Mouse (Mus musculus) gastrocnemius, postnatal 14 days (tissue): Measurements from ENCODE around the gene Ascl5. TPM values are rescaled to one million over a fixed set of nuclear protein-coding genes. Genes with fewer than 3 reads are reported as not detected.
A peak's percentile ranks its signal among the peaks of the same experiment; 100 is the strongest.

Source experiments
- DNase-seq: peaks from one replicate; pipeline ENCODE4 v3.0.0; 2021; ENCODE audit warnings: mixed read lengths
- intact Hi-C: fragments of 180-260 bp; cut with DNase I; formaldehyde crosslinking; loops from one replicate; pipeline ENCODE4 v1.15.1; 2025; ENCODE audit warnings: low total_unique reads
- long read RNA-seq, 2 experiments: library from polyadenylated mRNA; stranded (forward); transcript quantifications; one replicate each; pipeline ENCODE4 v2.0.0; 2021
- total RNA-seq, 2 experiments: library from RNA; stranded (reverse); gene quantifications; 2 replicates each; pipeline ENCODE4 v1.2.3; 2021

Gene Ascl5
- total RNA-seq, result not detected
- long read RNA-seq, experiment 1, result 0 reads
- long read RNA-seq, experiment 2, result 0 reads

DNA sequence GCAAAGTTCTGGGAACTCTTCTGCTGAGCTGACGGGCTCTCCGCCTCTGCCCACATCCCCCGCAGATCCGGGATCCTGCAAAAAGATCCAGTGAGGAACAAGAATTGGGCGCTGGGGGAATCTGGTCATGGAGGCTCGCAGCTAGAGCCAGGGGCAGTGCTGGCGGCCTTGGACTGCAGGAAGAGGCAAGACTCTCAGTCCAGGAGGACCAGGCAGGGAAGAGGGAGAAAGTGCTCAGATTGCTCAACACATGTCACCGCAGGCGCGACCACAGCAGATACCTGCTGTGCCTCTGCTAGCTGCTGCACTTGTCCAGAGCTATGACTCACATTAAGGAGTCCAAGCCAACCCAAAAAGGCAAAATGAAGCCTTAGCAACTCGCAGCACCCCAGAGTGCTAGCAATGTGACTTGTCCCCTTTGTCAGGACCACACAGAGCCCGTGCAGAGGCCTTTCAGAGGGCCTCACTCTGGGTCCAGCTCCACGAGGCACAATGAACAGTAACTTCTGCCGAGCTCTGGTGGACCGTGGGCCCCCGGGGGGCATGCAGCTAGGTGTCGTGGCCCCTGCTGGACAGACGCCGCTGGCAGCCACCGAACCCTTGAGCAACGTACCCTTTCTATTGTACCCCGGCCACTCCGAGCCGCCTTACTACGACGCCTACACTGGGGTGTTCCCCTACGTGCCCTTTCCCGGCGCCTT is at the start of gene Ascl5:
Ascl5 (plus strand) TSS at position 493 of the 701 bp plus-strand sequence.
- intact Hi-C loops, result no loop called here
- DNase-seq, result no peak

DNA sequence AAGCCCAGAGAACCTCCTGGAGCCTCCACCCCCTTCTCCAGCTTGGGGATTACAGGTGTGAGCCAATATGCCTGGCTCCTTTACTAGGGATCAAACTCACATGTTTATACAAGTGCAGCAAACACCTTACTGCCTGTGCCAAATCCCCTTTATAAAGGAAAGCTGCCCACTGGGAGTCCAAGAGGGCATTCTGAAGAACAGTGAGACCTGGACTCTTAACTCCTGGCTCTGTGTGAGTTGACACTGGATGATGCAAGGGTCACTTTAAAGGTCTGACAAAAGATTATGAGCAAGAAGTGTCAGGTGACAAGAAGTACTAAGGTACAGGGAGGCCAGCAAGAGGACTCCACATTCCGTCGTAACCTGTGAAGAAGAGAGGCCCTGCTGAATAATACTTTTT is 49.2 kb upstream of the Ascl5 start:
- no peak for DNase-seq
- intact Hi-C loops, result no loop called here

DNA sequence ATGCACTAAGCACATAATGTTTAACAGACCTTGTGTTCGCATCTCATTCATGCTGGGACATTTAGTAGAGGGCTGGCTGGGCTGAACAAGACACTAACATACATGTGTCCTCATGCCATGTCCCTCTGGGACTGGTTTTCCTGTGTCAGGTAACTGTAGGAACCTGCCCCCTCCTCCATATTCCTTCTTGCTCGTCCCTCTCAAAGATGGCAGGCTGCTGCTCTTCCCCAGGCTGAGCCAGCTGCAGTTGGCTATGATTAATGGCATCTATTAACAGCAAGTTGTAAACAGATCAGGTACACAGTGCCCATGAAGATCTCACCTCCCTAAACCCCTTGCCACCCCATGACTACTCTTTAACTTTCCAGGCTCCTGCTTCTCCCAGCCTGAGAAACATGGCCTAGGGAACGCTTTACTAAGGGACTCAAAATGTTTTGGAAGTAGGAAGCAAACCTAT is 44.3 kb upstream of the Ascl5 start, which contains the start of gene Igfn1:
Igfn1 (minus strand) TSS at position 51 of the 457 bp plus-strand sequence.
- intact Hi-C loops, result no loop called here
- DNase-seq, result no peak

DNA sequence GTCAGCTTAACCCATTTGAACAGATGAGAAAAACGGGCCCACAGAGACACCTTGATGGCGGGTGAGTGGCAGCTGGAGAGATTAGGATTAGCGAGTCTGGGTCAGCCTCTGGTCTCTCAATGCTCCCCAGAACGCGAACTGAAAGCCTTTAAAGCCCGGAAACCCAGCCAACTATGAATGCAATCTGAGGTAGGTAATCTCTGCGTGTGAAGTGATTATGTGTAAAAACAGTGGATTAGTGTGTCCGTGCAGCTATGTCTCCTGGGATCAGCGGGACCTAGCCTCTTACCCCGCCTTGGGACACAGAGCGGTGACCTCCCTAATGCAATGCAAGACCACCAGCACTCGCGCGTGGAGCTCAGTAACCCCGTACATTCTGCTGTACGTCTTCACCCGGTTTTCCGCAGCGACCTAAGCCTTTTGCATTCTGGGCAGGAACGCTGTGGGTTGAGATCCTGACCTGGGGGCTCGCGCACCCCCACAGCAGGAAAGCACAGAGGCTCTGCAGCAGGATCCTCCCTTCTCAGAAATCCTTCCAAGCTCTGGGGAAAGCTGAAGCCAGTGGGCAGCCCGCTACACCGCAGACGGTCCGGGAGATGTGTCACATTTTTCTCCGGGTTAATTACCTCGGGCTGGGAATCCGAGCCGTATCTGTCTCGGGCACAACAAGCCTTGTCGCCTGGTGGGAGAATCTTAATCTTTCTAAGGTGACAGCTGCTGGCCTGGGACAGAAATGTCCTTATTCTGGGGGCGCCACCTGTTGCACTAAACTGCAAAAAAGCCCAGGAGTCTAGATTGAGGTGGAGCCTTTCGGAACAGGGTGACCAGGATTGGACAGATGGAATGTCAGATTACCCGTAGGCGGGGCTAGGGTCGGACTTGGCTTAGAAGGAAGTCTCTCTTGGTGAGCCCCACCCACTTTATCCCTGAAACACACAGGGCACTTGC is 43.1 kb upstream of the Ascl5 start, which contains the start of gene Tmem9:
Tmem9 (plus strand) TSS at position 940 of the 948 bp plus-strand sequence.
- intact Hi-C loops, result no loop called here
- DNase-seq, result peak; percentile 81

DNA sequence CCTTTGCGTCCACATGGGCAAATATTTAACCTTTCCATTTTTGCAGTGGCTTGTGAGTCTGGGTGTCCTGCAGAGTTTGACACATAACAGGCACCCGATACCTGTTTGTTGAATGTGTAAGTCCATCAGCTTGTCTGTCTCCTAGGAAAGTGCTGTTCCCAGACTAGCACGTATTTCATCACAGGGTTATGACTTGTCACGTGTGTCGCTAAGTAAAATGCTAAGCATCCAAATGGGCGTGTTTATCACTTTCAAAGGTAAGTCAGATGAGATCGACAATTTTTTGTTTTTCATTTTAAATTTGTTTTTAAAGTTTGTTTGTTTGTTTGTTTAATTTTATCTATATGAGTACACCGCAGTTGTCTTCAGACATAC is 42.5 kb upstream of the Ascl5 start:
- DNase-seq, result no peak
- intact Hi-C loops, result no loop called here

DNA sequence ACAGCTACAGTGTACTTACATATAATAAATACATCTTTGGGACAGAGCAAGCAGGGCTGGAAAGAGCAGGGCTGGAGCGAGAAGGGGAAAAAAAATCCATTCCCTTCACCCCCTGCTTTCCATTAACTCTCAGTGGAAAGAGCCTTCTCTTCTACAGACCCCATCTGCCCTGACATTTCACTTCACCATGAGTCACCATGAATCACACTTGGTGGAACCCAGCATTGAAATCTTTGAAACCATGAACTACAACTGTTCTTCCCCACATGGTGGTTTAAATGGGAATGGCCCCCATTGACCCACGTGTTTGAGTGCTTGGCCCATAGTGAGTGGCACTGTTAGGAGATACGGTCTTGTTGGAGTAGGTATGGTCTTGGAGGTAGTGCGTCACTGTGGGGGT is 40.4 kb upstream of the Ascl5 start:
- intact Hi-C loops, result no loop called here
- no peak for DNase-seq

DNA sequence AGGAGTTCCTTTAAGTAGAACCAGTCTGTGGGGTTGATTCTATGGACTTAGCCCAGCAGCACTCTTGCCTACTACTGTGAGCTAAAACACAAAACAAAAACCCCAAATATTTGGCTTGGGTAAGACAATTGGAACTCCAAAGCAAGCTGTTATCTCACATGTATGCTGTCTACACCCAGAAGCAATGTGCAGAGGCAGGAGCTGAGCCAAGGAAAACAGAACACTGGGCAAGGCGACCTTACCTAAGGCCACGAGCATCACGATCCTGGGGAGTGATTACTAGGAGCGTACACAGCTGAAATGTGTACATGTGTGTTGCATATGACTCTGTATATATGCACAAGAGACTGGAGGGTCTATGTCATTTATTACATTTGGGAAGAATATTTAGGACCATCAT is 37.1 kb upstream of the Ascl5 start:
- DNase-seq, result no peak
- intact Hi-C loops, result no loop called here

DNA sequence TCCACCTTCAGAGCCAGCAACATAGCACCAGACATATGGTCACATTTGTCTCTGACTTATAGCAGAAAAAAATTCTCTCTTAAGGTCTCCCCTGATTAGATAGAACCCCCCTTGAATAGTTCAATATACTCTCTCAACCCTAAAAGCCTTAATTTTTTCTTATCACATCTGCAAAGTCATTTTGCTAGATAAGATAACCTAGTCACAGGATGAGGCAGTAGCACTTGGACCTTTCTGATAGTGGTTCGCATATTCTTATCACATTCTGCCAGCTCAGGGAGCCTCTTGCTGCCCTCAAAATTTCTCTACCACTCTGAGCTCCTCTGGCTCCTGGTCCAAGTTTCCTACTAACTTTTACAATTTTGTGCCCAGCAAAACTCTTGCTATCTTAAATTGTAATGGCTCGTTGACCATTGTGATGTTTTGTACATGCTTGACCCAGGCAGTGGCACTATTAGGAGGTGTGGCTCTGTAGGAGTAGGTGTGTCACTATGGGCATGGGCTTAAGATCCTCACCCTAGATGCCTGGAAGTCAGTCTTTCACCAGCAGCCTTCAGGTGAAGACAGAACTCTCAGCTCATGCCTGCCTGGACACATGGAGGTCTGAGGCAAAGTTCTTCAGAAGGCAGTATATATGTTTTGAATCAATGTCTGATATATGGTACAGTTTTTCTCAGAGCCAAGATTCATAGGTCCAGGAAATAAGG is 35.7 kb upstream of the Ascl5 start:
- intact Hi-C loops, result no loop called here
- DNase-seq, result no peak

DNA sequence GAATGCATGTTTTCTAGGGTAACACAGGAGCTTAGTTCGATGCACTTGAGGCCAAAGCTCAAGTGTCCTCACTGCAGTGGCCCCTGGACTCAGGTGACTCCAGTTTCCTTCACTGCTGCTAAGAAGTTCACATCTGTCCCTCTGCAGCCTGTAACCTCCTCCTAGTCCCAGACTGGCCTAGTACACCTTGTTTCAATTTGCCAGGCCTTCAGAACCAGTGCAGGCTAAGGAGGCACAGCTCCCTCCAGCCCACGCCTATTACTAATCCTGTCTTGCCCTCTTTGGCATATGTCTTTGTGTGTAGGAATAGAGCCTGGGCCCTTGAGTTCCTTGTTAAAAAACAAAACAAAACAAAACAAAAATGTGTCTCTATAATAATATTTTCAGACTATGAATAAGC is 33.3 kb upstream of the Ascl5 start:
- intact Hi-C loops, result no loop called here
- no peak for DNase-seq

DNA sequence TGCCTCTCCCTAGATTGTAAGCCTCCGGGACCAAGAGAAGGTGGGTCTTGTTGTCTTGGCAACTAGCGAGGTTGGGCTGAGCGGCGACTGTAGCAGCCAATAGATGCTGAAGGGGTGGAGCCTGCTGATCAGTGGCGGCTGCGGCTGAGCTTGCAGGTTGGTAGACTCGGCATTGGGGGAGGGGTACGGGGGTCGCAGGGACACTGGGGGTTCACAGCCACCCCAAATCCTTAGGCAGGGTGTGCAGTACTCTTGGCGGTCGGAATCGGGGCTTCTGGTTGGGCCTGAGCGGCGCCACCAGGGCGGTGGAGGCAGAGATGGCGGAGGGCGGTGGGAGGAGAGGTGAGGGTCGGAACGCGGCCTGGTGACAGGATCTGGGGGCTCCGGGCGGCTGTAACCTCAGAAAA is 32.7 kb upstream of the Ascl5 start:
- DNase-seq, result peak; percentile 91
- intact Hi-C loops, result no loop called here

DNA sequence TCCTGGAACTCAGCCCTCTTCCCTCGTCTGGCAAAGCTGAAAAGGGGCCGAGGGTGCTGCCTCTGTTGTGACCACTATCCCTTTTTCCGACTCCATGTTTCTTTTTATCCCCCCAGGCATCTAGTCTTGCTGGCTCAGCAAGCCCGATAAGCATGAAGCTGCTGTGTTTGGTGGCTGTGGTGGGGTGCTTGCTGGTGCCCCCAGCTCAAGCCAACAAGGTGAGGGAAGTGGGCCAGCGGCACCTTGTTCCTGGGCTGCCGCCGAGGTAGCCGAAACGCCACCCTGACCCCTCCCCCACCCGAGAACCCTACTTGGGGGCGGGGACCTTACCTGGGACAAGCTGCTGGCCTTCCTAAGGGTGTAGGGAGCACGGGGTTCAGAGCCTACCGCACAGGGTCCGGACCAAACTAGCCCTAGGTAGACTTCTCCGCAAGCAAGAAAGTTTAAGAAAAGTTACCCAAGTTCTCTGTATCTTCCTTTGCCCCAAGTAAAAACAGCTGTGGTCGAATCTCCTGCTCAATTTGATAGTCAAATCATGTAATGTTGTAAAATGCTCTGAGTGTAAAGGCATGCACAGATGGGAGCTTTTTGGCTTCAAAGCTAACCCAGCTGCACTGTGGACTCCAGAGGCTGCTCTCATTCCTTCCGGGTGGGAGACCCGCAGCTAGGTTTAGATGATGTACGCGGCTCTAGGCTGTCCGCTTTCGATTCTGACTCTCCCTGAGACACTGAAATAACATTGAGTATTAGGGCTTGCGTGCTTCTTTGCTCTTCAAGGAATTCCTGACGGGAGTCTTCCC is 32.0 kb upstream of the Ascl5 start:
- DNase-seq, result peak; percentile 22
- intact Hi-C loops, result no loop called here

DNA sequence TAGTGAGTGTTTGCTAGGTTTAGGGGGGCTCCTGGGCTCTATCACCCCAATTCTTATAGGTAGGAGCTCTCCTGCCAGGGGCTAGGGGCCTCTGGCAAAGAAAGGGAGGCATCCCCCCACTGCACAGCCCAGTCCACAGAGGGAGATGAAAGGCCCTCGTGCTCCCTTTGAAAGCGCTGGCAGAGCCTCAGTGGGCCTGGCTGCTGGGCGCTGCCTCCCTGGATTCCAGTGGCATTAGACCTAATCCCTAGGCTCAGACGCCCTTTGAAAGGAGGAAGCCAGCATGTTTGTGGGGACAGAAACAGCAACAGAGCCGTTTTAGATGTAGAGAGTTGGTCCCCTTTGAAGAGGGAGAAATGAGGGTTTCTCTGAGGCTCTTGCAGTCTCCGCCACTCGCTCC is 20.4 kb upstream of the Ascl5 start:
- no peak for DNase-seq
- intact Hi-C loops, result no loop called here

DNA sequence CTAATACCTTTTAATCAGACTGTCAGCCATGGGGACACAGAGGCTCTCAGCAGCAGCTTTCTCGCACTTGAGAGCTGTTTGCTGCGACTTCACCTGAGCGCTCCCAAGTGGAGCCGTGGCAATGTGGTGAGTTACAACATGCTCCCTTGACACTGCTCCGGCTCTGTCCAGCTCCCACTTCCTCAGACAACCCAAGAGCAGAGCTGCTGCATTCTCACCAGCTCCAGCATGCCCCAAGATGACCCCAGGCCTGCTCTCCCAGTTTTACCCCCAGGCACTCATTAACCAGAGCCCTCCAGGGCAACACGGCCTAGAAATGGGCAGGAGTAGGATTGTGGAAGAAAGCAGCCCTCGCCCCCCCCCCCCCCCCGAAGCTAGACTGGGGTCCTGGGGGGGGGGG is 18.9 kb upstream of the Ascl5 start:
- no peak for DNase-seq
- intact Hi-C loops, result no loop called here

DNA sequence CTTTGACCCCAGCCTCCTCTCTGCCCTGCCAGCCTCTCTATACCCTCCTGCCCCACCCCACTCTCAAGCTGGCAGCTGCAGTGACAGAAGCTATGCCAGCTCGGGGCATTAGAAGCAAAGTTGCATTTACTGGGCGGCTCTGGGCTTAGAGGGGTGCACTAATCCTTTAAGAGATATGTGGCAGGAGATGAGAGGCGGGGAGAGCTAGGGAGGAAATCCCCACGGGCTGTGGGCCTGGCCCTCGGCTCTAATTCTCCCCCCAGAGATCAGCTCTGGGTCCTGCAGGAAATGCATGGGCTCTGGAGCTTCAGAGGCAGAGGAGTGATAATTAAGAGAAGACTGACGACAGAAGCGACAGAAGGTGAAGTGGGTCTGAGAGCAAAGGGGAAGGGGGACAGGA is 17.6 kb upstream of the Ascl5 start:
- intact Hi-C loops, result no loop called here

DNA sequence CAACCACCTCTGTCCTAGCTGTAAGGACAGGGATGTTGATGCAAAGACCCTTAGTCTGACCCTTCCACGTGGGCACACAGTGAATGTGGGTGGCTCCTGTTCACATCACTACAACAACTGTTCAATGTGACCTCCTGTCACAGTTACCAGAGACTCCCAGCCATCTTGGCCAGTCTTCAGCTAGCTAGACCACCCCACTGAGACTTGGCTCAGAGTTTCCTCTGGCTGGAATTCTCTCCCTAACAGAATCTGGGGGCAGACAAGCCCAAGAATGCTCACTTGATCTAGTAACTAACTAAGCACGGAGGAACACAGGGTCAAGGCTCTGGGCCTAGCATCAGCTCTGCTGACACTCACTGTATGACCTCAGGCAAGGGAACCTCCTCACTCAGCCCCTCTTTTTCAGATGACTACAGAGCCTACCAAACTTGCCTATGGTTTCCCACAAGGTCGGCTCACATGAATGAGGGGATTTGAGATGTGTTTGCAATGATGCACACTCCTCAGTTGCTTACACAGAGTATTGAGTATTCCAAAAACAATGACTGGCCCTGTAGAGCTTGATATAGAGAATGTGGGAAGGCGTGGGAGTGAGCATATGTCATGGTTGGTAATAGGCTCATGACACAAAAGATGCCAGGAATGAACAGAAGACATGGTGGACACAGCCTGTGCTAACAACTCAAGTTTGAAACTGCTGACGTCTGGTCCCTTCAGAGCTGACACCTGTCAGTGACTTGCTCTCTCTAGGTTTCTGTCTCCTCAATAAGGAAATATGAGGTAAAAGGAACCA is 11.7 kb upstream of the Ascl5 start:
- DNase-seq, result no peak
- intact Hi-C loops, result no loop called here

More for the DNA sequence above, 17.6 kb upstream of the Ascl5 start:
- no peak for DNase-seq

DNA sequence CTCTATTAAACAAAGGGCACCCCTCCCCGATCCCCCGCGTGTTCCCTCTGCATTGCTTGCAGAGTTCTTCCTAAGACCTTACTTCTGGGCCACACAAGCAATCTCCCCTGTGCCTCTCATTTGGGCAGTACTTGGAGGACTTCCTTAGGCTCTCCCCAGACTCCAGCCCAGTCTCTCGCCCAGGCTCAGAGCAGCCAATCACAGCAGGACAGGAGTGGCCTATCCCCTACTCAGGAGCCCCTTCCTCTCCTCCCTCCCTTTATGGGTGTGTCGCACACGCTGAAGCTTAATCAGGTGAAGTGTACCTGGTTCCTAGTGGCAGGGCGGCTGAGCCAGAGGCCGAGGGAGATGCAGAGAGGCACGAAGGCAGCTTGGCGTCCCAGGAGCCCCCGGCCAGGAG is 10.2 kb upstream of the Ascl5 start:
- no peak for DNase-seq
- intact Hi-C loops, result no loop called here

DNA sequence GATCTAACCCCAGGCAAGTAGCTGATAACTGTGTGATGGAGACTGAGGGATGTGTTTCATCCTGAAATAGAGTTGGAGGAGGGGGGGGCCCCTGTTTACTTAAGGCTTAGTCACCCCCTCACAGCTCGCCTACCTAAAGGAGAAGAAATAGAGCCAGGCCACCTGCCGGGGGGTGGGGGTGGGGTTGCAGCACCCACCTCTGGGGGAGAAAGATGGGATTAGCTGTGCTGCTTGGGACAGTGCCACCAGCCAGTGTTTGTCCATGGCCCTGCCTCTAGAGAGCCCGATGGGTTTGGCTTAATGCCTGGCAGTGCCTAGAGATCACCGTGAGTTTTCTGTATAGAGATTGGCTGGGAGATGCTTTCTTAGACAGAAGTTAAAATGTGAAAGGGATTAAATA is 9.7 kb upstream of the Ascl5 start:
- intact Hi-C loops, result no loop called here
- no peak for DNase-seq

DNA sequence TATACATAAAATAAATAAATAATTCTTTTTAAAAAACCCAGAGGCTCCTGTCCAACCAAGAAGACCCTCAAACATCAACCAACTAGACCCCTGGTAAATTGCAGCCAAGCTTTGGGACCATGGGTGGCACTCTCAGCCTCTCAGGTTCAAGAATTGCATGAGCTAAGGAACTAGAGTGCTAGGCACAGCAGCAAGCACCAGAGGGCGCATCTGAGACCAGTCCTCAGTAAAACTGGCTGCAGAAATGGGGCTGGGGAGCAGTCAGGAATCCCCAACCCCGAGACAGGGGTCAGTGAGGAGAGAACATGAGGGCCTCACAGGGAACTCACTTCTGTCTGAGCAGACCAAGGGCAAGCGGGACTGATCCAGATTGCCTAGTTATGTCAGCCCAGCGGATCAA is 4.8 kb upstream of the Ascl5 start:
- DNase-seq, result peak; percentile 47
- intact Hi-C loops, result loop anchor here (5.0 kb wide), 2 partner anchors 37 to 127 kb away; no protein-coding TSS in a partner anchor
